Mouse (Mus musculus) thymus, postnatal 36 days (tissue): Measurements from ENCODE around the gene Serpinf2.

Experiments used
- DNase-seq, 2 experiments: peaks; one replicate each; pipeline ENCODE4 v3.0.0; 2022; ENCODE audit warnings: mixed read lengths in 2 of 2

Gene Serpinf2

GRCm38 (mm10) chr11:75439363-75439762 is at the start of gene Serpinf2:
Gene Serpinf2 (minus strand): TSS chr11:75439591.
- DNase-seq = peak in 1 of 2 experiments; percentile 2

- DNase-seq = no peak
These were observed 48.1 kb upstream of the Serpinf2 start for GRCm38 (mm10) chr11:75487496-75487895.

GRCm38 (mm10) chr11:75486601-75487285 is 47.4 kb upstream of the Serpinf2 start, which contains the start of gene Prpf8:
Gene Prpf8 (plus strand): TSS chr11:75486816.
- DNase-seq = peak; percentile 96 to 97

GRCm38 (mm10) chr11:75486192-75486591 is 46.8 kb upstream of the Serpinf2 start:
- DNase-seq = no peak

DNA sequence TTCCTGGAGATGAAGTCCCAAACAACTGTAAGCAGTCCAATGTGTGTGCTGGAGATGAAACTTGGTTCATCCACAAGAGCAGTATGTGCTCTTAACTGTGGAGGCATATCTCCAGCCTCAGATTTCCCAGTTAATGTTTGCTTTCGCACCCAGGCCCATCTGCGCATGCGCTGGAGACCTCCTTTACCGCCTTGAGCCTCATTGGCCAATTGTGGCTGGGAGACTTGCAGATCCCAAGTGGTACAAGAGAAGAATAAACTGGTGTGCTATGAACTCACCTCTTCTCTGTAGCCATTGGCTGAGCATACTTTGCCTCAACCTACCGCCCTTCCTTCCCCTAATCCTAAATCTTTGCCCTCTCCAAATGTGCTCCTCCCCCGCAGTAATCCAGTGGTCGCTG is 34.0 kb upstream of the Serpinf2 start:
- no peak for DNase-seq

- no peak for DNase-seq
These were observed 33.2 kb upstream of the Serpinf2 start for GRCm38 (mm10) chr11:75472469-75473081.

GRCm38 (mm10) chr11:75470675-75471074 is 31.3 kb upstream of the Serpinf2 start:
- no peak for DNase-seq

GRCm38 (mm10) chr11:75469261-75469660 is 29.9 kb upstream of the Serpinf2 start:
- no peak for DNase-seq

- no peak for DNase-seq
These were observed 29.0 kb upstream of the Serpinf2 start for GRCm38 (mm10) chr11:75468410-75468809.

DNA sequence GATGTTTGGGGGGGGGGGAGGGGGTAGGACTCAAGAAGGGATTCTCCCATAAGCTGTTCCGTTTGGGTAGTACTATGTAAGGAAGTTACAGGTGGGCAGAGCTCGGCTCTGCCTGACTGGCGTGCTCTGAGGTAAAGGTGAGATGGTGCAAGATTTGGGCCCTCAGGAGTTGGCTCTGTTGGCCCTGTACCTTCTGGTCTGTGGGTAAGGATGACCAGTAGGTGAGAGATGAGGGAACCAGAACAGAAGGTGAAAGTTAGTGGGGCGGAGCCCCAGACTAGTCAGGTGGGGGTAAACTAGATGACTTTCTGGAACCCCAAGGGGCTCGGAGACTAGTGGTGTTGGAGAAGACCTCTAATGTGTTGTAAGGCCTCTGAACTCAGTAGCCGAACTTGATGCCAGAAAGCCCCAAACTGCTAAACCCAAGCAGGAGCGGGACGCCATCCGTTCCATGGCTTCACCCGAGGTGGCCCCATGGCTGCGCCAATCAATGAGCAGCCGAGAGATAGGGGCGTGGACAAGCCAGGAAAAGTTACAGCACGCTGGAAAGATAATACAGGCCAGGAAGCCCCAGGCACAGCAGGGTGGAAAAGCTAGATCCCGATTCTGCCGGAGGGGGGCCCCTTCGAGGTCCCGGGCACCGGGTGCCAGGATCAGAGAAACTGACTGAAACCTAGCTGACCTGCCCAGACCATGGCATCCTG is 28.3 kb upstream of the Serpinf2 start:
- peak in 1 of 2 experiments; percentile 41 for DNase-seq

- DNase-seq = no peak
These were observed 27.5 kb upstream of the Serpinf2 start for GRCm38 (mm10) chr11:75466731-75467505.

- DNase-seq = no peak
These were observed 25.7 kb upstream of the Serpinf2 start for GRCm38 (mm10) chr11:75465051-75465450.

- DNase-seq = no peak
These were observed 25.0 kb upstream of the Serpinf2 start for GRCm38 (mm10) chr11:75464417-75464816.

DNA sequence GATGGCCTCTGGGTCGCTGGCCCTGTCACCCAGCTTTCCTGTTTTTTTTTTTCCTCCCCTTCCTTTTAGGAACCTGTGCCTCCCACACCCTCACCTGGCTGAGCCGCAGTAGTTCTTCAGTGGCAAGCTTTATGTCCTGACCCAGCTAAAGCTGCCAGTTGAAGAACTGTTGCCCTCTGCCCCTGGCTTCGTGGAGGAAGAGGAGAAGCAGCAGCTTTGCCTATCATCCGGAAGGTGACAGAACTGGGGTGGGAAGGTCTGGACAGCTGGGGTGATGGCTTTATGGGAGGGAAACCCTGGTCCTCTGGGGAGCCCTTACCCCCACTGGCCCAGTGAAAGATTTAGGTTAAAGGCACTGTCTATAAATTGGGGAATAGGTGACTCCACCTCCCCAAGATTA is 24.2 kb upstream of the Serpinf2 start:
- no peak for DNase-seq

DNA sequence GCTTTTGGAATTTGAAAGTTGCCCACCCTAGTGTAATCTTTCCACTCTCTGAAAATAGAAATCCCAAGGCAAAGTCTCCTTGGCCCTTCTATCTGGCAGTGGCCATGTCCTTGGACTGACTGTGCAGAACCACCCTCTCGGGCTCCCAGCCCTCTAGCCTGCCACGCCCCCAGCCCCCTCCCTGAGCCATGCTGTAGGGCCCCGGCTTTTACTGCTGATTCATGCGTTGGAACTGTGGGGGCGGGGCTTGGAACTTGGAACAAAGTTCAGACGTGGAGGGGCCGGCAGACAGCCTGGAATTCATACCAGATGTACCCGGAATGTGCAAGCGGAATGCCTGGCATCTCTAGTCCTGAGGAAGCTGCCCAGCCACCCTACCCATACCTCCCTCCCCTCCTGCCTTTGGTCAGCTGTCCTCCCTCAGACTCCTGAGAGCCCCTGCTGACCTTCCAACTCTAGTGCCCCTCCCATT is 23.5 kb upstream of the Serpinf2 start:
- DNase-seq = peak in 1 of 2 experiments; percentile 63

GRCm38 (mm10) chr11:75462253-75462783 is 22.9 kb upstream of the Serpinf2 start:
- DNase-seq = peak; percentile 32 to 73

DNA sequence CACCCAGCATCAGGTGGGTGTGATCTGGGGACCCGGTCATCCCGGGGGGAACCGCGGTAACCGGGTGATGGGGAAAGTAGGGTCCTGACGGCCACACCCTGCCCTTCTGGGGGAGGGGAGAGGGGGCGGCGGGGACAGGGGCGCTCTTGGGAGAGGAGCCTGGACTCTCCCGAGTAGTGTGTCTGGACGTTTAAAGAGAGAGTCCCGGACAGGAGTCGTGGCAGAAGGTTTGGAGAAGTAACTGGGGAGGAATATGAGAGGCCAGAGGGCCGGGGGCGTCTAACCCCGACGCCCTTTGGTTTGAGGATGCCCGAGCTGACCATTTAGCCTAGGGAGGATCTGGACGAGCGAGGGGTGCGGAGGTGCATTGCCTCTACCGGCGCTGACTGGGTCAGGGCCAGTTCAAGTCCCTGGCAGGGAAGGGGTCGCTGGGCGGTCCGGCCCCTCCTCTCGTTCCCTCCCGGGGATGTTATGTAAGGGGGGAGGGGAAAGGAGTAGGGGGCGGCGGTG is 22.4 kb upstream of the Serpinf2 start:
- no peak for DNase-seq

DNA sequence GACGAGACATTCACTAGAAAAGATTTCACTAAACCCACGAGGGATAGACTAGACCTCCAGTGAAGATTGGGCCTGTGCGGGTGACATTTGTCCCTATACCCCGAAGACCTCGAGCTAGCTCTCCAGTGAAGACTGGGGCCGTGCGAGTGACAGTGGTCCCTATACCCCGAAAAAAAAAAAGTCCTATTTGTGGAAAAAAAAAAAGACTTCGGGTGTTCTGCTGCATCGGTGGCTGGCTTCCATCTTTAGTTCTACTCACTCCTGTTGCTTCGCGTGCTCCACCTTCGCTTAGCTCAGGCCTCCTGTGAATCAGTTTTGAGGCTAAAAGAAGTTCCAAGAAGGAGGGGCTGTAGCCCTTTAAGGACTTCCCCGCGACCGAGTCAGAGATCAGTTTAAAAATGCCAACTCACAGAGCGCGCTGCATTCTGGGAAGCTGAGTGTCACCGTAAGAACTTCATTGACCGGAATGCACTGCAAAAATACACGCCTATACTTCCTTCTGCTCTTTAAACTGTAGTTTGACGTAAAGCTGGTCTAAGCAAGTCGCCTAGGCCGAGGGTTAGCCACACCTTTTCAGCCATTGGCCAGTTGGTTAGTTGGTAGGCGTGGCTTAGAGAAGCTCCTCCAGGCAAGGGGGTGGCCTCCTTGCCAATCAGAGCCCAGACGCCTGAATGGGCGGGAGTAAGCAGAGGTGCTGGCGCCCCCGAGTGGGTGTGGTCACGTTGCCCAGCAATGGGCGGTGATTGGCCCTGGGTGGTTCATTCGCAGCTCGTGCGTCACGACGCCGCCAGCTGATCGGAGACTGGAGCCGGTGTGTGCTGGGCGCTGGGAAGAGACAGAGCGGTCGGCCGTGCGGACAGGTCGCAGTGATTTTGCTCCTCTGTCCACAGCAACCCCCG is 21.7 kb upstream of the Serpinf2 start, which contains the start of gene Tlcd2:
TSS of gene Tlcd2 (plus strand) at position 872 of the 899 bp plus-strand sequence.
- DNase-seq = peak; percentile 98 to 100

GRCm38 (mm10) chr11:75460103-75460843 is 20.9 kb upstream of the Serpinf2 start:
- peak; percentile 80 to 89 for DNase-seq

DNA sequence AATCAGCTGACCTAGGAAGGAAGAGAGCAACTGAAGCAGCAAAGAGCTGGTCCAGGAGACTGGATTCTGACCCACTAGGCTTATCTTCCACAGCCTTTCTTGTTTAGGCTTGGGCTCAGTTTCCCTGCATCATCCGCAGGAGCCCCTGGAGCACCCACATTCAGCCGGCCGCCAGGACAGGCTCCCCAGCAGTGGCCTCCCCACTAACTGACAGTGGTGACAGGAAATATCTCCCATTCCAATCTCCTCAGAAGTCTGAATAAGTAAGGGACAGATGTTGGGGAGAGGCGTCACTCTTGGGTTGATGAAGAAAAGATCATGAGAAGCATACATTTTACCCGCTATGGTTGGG is 20.3 kb upstream of the Serpinf2 start:
- no peak for DNase-seq
